Mouse (Mus musculus): ENCODE measurements around the gene Ecm2.

The Ecm2 gene

GRCm38 (mm10) chr13:49507176-49507575 lies 2.6 kb downstream of the Ecm2 start:
- peak; percentile 43 for DNase-seq (ENCODE audit: low spot score)

- no peak for DNase-seq (ENCODE audit: low spot score)
Measured at GRCm38 (mm10) chr13:49518761-49519160, 14.2 kb downstream of the Ecm2 start.

- no peak for DNase-seq (ENCODE audit: low spot score)
Measured at GRCm38 (mm10) chr13:49526235-49526634, 21.6 kb downstream of the Ecm2 start.

DNA sequence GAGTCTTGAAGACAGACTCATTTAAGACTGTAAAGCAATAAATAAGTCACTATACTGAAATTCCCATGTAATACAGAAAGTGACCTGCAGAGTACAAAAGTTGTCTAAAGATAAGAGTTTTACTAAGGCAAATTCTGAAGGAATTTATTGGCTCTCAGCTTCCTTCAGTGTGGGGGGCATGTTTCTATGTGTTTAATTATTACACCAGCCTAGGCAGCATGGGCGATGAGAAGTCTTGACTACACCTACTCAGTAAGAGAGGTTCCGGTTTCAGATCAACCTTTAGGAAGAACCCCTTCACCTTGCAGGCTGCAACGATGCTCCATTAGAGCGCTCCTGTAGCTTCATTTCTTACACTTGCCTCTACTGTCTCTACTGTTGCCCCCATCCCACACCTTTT lies 26.0 kb downstream of the Ecm2 start:
- DNase-seq (ENCODE audit: low spot score), result no peak

- DNase-seq (ENCODE audit: low spot score), result no peak
Measured at GRCm38 (mm10) chr13:49536946-49537345, 32.3 kb downstream of the Ecm2 start.

DNA sequence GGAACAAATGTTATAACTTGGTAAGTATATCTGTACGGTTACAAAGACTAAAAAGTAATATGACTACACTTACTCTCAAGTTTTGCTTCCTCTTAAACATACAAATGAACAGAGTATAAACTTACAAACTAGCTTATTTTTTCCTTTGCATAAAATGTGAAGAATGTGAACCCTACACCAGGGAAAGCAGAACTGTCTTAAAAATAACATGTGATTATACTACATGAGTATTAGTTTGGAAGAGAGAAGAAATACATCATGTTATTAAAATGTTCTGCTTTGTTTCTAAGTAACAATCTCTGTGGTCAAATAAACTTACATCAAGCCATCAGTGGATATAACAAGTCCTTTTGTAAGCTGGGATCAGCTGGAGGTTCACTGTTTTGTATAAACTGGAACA lies 34.1 kb downstream of the Ecm2 start:
- no peak for DNase-seq (ENCODE audit: low spot score)

DNA sequence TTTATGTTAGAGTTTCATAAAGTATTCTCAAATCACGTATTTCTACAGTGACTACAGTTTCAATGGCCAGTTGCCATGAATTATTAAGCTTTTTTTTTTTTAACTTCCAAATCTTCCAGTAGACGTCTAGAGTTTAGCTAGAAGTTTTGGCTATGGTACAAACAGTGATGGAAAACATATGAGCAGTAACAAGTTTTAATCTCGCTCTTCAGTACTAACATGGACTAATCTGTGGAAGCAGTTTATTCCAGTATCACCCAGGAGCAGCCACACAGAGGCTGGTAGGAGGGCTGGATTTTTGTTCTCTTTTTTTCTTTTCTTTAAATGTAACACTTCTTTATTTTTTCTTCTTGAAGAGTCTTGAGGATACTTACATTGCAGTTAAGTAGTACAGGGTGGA lies 39.7 kb downstream of the Ecm2 start, which contains the start of gene Aspn:
Gene Aspn, plus strand, starts transcription at position 165 of the 400 bp plus-strand sequence.
- no peak for DNase-seq (ENCODE audit: low spot score)

GRCm38 (mm10) chr13:49545646-49546045 lies 41.0 kb downstream of the Ecm2 start:
- DNase-seq (ENCODE audit: low spot score), result no peak

GRCm38 (mm10) chr13:49546517-49546916 lies 41.9 kb downstream of the Ecm2 start:
- DNase-seq (ENCODE audit: low spot score), result peak; percentile 31

DNA sequence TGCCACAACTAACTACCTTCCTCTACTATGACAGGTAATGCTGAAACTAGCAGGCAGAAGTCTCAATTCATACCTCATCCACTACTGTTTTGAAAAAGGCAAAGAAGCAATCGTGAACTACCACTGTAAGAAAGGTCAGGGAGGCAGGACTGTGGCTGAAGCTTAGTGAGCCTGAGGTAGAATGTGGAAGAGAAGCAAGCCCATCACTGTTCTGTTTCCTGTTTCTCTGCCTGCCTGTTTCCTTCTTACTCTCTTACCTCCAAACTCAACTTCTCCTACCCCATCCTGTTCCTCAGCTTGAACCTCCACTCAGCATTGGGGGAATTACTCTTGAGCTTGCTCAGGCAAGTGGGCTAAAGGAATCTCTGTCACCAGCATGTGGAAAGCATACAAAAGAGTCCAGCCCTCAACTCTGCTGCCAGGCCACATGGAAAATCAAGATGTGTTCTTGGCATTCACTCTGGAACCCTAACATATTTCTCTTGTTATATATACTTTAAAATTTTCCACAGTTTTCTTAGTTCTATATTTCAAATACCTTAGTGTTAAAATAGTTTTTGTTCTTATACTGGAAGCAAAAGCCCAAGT lies 43.0 kb downstream of the Ecm2 start:
- DNase-seq (ENCODE audit: low spot score), result no peak

DNA sequence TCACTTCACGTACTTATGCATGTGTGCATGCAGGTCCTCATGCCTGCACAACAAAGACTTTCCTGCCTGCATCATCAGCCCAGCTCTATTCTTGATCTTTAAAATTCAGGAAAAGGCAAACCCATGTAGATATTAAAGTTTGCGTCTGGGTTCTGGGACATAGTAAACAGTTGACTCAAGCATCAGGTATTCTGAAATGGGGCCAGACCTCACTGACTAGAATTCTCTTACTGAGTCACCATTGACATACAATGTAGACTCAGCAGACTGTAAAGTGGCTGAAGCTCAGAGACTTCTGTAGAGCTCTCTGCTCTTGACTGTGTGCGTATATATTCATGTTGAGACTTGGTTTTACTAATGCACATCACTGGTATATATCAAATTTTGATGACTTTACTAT lies 45.0 kb downstream of the Ecm2 start:
- no peak for DNase-seq (ENCODE audit: low spot score)

DNA sequence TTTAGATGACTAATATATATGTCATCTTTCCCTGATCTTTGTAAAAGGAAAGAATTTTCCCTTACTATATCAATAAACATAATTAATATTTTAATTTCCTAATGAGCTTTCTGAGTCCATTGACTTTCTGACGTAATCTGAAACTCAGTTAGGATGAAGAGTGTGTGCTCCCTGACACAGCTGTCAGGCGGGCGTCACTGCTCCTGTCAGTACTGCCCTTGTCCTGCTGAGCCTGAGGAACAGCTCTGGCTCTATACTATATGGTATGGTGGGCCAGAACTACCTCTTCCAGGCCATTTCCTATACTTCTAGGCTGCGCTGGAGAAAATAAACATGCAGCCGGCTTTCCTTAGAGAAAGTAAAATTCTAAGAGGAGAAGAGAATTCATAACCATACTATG lies 49.9 kb downstream of the Ecm2 start:
- DNase-seq (ENCODE audit: low spot score), result no peak

DNA sequence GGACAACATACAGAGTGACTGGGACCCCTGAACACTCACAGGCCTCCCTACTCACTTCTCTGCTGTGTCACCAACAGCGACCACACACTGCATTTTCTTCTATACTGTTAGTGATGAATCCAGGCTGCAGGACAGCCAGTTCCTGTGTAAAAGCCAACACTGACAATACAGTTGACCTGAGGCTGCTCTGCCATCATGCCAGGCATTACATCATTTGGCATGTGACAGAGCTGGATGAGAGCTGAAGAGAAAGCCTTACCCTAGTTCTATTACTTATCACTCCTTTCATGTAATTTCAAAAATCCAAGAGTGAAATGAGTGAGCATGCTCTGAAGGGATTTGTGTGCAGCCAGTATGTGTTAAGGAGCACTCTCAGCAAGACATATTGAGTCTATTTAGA lies 51.6 kb downstream of the Ecm2 start:
- DNase-seq (ENCODE audit: low spot score), result peak; percentile 6

DNA sequence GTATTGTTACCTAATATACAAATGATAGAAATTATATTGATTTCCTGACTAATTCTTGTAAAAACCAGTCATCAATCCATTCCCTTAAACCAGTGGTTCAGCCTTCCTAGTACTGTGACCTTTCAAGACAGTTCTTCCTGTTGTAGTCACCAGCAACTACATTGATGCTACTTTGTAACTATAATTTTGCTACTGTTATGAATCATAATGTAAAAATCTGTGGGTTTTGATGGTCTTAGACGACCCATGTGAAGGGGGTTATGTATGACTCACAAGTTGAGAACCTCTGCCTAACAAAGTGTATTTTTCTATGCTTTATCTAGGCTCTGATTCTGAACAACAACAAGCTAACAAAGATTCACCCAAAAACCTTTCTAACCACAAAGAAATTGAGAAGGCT lies 52.3 kb downstream of the Ecm2 start:
- DNase-seq (ENCODE audit: low spot score), result no peak

- no peak for DNase-seq (ENCODE audit: low spot score)
Measured at GRCm38 (mm10) chr13:49559185-49559584, 54.6 kb downstream of the Ecm2 start.

GRCm38 (mm10) chr13:49560886-49561285 lies 56.3 kb downstream of the Ecm2 start:
- no peak for DNase-seq (ENCODE audit: low spot score)

DNA sequence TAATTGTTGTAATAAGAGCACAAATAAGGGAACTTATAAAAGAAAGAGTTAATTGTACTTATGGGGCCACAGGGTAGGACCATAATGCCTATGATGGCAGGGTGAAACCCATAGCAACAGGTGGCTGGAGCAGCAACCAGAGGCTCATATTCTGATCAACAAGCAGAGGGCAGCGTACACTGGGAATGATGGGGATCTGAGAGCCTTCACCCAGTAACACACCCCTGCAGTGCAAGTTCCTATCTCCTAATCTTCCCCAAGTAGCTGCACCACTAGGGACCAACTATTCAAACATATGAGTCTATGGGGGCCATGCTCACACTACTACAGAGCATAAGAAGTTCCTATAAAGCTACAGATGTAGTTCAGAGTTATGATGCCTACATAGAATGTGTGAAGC lies 59.7 kb downstream of the Ecm2 start:
- DNase-seq (ENCODE audit: low spot score), result no peak

DNA sequence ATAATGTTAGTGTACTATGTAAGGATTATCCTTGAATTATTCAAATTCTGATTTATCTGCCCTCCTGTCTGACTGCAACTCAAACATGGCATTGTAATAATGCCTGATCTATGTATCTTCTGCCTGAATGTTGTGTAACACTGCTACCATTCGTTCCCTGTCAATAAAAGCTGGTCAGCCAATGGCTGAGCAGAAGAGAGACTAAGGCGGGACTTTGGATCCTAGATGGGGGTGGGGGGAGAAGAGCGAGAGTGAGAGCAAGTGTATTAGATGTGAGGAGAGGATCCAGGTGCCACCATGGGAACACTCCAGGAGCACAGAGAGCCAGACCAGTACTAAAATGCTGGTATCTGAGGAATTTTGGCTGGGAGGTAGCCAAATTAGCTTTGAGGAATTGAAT lies 65.8 kb downstream of the Ecm2 start:
- no peak for DNase-seq (ENCODE audit: low spot score)

GRCm38 (mm10) chr13:49571418-49571817 lies 66.8 kb downstream of the Ecm2 start:
- DNase-seq (ENCODE audit: low spot score), result no peak

- DNase-seq (ENCODE audit: low spot score), result peak; percentile 24
Measured at GRCm38 (mm10) chr13:49581541-49582530, 77.2 kb downstream of the Ecm2 start, which contains the start of gene Omd. Gene Omd (plus strand): TSS chr13:49582462.

Data from lung, postnatal 25 days (tissue).